Mouse (Mus musculus) neutrophil, adult 5-6 weeks (primary cell): ENCODE results near the gene Serpinb5. TPM values are rescaled to one million over a fixed set of nuclear protein-coding genes. Genes with fewer than 3 reads are reported as not detected.

Source experiments
- total RNA-seq: library from RNA; stranded (forward); fragments of 200-1000 nt; gene quantifications from 2 replicates; pipeline ENCODE4 v1.2.3, GENCODE M21; 2017

The Serpinb5 gene
- total RNA-seq, 1 experiment from 2014 or later, result not detected

Other genes starting within 250 kb of the Serpinb5 start
- 38.2 and 39.3 TPM in 2 replicates for gene Bcl2, start 146.9 kb upstream of the Serpinb5 start, total RNA-seq
- 16.5 and 17.3 TPM in 2 replicates for gene Kdsr, start 101.4 kb upstream of the Serpinb5 start, total RNA-seq
- 156 and 183 TPM in 2 replicates for gene Vps4b, start 64.4 kb upstream of the Serpinb5 start, total RNA-seq
- gene Serpinb12, start 73.3 kb downstream of the Serpinb5 start, total RNA-seq, result not detected in 2 replicates
- not detected in 2 replicates for gene Serpinb13, start 119.8 kb downstream of the Serpinb5 start, total RNA-seq
- not detected in 2 replicates for gene Serpinb3a, start 191.1 kb downstream of the Serpinb5 start, total RNA-seq
- not detected in 2 replicates for gene Serpinb3d, start 222.3 kb downstream of the Serpinb5 start, total RNA-seq